Mouse (Mus musculus) C2C12 (cell line): Measurements from ENCODE around the gene Phgr1. TPM values are rescaled to one million over a fixed set of nuclear protein-coding genes. Genes with fewer than 3 reads are reported as not detected.

ENCODE experiments used
- H3K27me3 ChIP-seq: one replicate; pipeline ENCODE4 v1.6.1; 2011; ENCODE audit not compliant: control insufficient read depth, insufficient read depth, insufficient read length
- H3K36me3 ChIP-seq: one replicate; pipeline ENCODE4 v1.6.1; 2011; ENCODE audit not compliant: control insufficient read depth, insufficient read depth
- H3K4me3 ChIP-seq: one replicate; pipeline ENCODE4 v1.5.1; 2011; ENCODE audit warnings: mild to moderate bottlenecking, control low read depth; ENCODE audit not compliant: poor library complexity, insufficient read depth, severe bottlenecking
- H3K79me2 ChIP-seq: one replicate; pipeline ENCODE4 v1.6.1; 2011; ENCODE audit not compliant: control insufficient read depth, insufficient read depth
- H3K79me3 ChIP-seq: one replicate; pipeline ENCODE4 v1.6.1; 2011; ENCODE audit warnings: low read depth, control low read depth
- H3ac ChIP-seq: one replicate; pipeline ENCODE3; 2011; ENCODE audit warnings: low read depth; ENCODE audit not compliant: control insufficient read depth, insufficient read length
- CEBPB ChIP-seq: IDR thresholded peaks from one replicate; pipeline ENCODE4 v1.6.1; 2011; ENCODE audit warnings: low read depth, mild to moderate bottlenecking, control low read depth, moderate library complexity
- CTCF ChIP-seq: IDR thresholded peaks from one replicate; pipeline ENCODE4 v1.5.1; 2011; ENCODE audit not compliant: control insufficient read depth, insufficient read depth, insufficient read length
- FOSL1 ChIP-seq: IDR thresholded peaks from one replicate; pipeline ENCODE4 v1.8.0; 2011; ENCODE audit warnings: mild to moderate bottlenecking, low read length; ENCODE audit not compliant: poor library complexity, insufficient read depth, severe bottlenecking
- MAX ChIP-seq: IDR thresholded peaks from one replicate; pipeline ENCODE4 v1.6.1; 2011; ENCODE audit warnings: mild to moderate bottlenecking, control low read depth
- MYOD1 ChIP-seq: IDR thresholded peaks from one replicate; pipeline ENCODE4 v1.6.1; 2011; ENCODE audit warnings: low read depth; ENCODE audit not compliant: control insufficient read depth, insufficient read length
- MYOG ChIP-seq: IDR thresholded peaks from one replicate; pipeline ENCODE4 v1.6.1; 2011; ENCODE audit not compliant: control insufficient read depth, insufficient read length; ENCODE audit errors: extremely low read depth
- USF1 ChIP-seq: IDR thresholded peaks from one replicate; pipeline ENCODE4 v1.6.1; 2011; ENCODE audit warnings: low read depth, mild to moderate bottlenecking, control low read depth, moderate library complexity
- polyA plus RNA-seq: library from polyadenylated mRNA; unstranded; fragments of >200 nt; fragmentation: generic; extraction: Trizol; gene quantifications from one replicate; pipeline ENCODE4 v1.2.1, GENCODE M21; 2012; ENCODE audit warnings: missing spikeins

The Phgr1 gene
- polyA plus RNA-seq, 1 experiment, result not detected

GRCm38 (mm10) chr2:118786525-118786924 lies 14.0 kb downstream of the Phgr1 start:
- Histone ChIP-seq H3K36me3 (no peaks in the 10 kb centered on the region), H3K79me2 (no peaks in the 10 kb centered on the region), H3K79me3 (no peaks in the 10 kb centered on the region), H3ac (no peak overlapping the region), H3K27me3 (peaks cover 4% of the 10 kb centered on the region), H3K4me3 (no peak overlapping the region)
- TF ChIP-seq CEBPB (no peak), MYOG (no peak), CTCF (no peak), USF1 (no peak), FOSL1 (no peak), MYOD1 (no peak), MAX (no peak)

GRCm38 (mm10) chr2:118789501-118789900 lies 16.9 kb downstream of the Phgr1 start:
- Histone ChIP-seq H3K27me3 (peaks cover 4% of the 10 kb centered on the region), H3K79me2 (no peaks in the 10 kb centered on the region), H3K79me3 (no peaks in the 10 kb centered on the region), H3ac (no peak overlapping the region), H3K36me3 (no peaks in the 10 kb centered on the region), H3K4me3 (no peak overlapping the region)
- no peak for TF ChIP-seq MYOG
- no peak for TF ChIP-seq FOSL1
- no peak for TF ChIP-seq CTCF
- TF ChIP-seq MAX, result no peak
- TF ChIP-seq USF1, result no peak
- no peak for TF ChIP-seq CEBPB
- TF ChIP-seq MYOD1, result no peak

DNA sequence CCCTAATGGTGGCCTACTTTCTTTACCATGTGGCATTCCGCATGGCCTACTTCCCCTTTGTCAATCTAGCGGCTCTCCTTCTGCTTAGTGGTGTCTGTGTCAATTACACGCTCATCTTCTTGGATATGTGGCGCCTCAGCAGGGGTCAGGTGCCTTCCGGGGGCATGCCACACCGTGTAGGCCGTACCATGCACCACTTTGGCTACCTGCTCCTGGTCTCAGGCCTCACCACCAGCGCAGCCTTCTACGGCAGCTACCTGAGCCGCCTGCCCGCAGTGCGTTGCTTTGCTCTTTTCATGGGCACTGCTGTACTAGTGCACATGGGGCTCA lies 17.6 kb downstream of the Phgr1 start:
- no peak for TF ChIP-seq FOSL1
- TF ChIP-seq CTCF, result no peak
- no peak for TF ChIP-seq MYOG
- TF ChIP-seq USF1, result no peak
- TF ChIP-seq MAX, result no peak
- TF ChIP-seq CEBPB, result no peak
- no peak for TF ChIP-seq MYOD1
- Histone ChIP-seq H3ac (peak overlapping the region; percentile 6), H3K79me2 (no peaks in the 10 kb centered on the region), H3K79me3 (no peaks in the 10 kb centered on the region), H3K36me3 (no peaks in the 10 kb centered on the region), H3K27me3 (peaks cover 4% of the 10 kb centered on the region), H3K4me3 (no peak overlapping the region)

- Histone ChIP-seq H3K36me3 (no peaks in the 10 kb centered on the region), H3K79me3 (no peaks in the 10 kb centered on the region), H3K27me3 (peaks cover 4% of the 10 kb centered on the region), H3K4me3 (no peak overlapping the region), H3K79me2 (no peaks in the 10 kb centered on the region), H3ac (peak overlapping the region; percentile 6)
- TF ChIP-seq CTCF, result peak; percentile 63
- no peak for TF ChIP-seq MYOG
- no peak for TF ChIP-seq MYOD1
Measured at GRCm38 (mm10) chr2:118790551-118791525, 18.3 kb downstream of the Phgr1 start.

DNA sequence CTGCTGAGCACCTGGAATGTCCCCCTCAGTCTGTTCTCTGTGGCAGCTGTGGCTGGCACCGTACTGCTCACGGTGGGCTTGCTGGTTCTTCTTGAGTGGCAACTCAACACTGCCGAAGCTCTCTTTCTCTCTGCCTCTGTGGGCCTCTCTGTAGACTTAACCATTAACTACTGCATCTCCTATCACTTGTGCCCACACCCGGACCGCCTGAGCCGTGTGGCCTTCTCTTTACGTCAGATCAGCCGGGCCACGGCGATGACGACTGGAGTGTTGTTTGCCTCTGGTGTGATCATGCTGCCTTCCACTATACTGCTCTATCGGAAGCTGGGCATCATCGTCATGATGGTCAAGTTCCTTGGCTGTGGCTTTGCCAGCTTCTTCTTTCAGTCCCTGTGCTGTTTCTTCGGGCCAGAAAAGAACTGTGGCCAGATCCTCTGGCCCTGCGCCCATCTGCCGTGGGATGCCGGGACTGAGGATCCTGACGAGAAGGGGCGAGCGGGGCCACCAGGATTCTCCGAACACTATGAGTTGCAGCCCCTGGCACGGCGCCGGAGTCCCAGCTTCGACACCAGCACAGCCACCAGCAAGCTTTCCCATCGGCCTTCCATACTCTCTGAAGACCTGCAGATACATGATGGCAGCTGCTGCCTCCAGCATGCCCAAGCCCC lies 19.2 kb downstream of the Phgr1 start:
- no peaks in the 10 kb centered on the region for H3K79me2 ChIP-seq
- H3K36me3 ChIP-seq, result no peaks in the 10 kb centered on the region
- TF ChIP-seq MYOD1 (no peak), MAX (no peak), MYOG (no peak), FOSL1 (no peak), USF1 (no peak), CEBPB (no peak), CTCF (no peak)
- no peak overlapping the region for H3ac ChIP-seq
- H3K79me3 ChIP-seq, result no peaks in the 10 kb centered on the region
- H3K27me3 ChIP-seq, result peaks cover 4% of the 10 kb centered on the region
- no peak overlapping the region for H3K4me3 ChIP-seq
